Comparison of ENCODE assay signal across 25 mouse cellular contexts in genomic region chr14:14951808-14952207, GRCm38 (mm10).
DNase-seq lines count a peak whose midpoint lies in the region; ATAC-seq lines count a peak whose summit lies in the region.
"Had no signal": no experiment of that assay in that cellular context is flagged by ENCODE, and none has a peak within 500 bp of the region (broad histone marks: within the 10 kb centered on the region; RNA-seq: fewer than 3 reads in every experiment).

No protein-coding gene starts in this region.

- no peaks in the 10 kb centered on the region for H3K9me3 ChIP-seq in forebrain, embryonic 14.5 days (replicated peaks; ENCODE audit: control insufficient read depth, low read length)
- H3K9me3 ChIP-seq in forebrain, embryonic 10.5 days: no peaks in the 10 kb centered on the region
- no peaks in the 10 kb centered on the region for H3K9me3 ChIP-seq in neural tube, embryonic 13.5 days
- no peaks in the 10 kb centered on the region for H3K9me3 ChIP-seq in neural tube, embryonic 14.5 days (ENCODE audit: control insufficient read depth, low read length)
- H3K9me3 ChIP-seq: embryonic facial prominence, embryonic 12.5 days; embryonic facial prominence, embryonic 15.5 days; G1E; hindbrain, embryonic 12.5 days; hindbrain, embryonic 15.5 days had no signal

- 0 out of 2 replicates have a peak, but pooled peaks cover 4% of the 10 kb centered on the region for H3K4me1 ChIP-seq in forebrain, embryonic 14.5 days (ENCODE audit: control insufficient read depth, insufficient read depth, low read length)
- peaks cover 14% of the 10 kb centered on the region for H3K4me1 ChIP-seq in forebrain, embryonic 10.5 days
- H3K4me1 ChIP-seq in neural tube, embryonic 13.5 days (replicated peaks): peaks cover 5% of the 10 kb centered on the region; the same call in 1 of the 2 replicates
- H3K4me1 ChIP-seq in neural tube, embryonic 14.5 days (ENCODE audit: control insufficient read depth, insufficient read depth, low read length): no peaks in the 10 kb centered on the region
- H3K4me1 ChIP-seq: embryonic facial prominence, embryonic 12.5 days; embryonic facial prominence, embryonic 15.5 days; hindbrain, embryonic 12.5 days; hindbrain, embryonic 15.5 days had no signal

- peak; percentile 24 for DNase-seq in forebrain, embryonic 14.5 days (ENCODE audit: low spot score)
- DNase-seq in forebrain, embryonic 10.5 days (ENCODE audit: extremely low spot score, low spot score): no peak
- no peak for DNase-seq in neural tube, embryonic 10.5 days (ENCODE audit: extremely low spot score, low spot score)
- no peak for DNase-seq in urinary bladder, adult 18-20 months (ENCODE audit: low spot score in 2 of 2)
- DNase-seq in heart, adult 9 months (ENCODE audit: low spot score in 2 of 2): no peak
- DNase-seq: adrenal gland, postnatal 10 days; adrenal gland, postnatal 36 days; B cell, adult 2 months; cerebellum, adult 11 months; cerebellum, adult 2 months; cerebellum, adult 9-11 months; cerebellum, postnatal 25 days; gastrocnemius, postnatal 10 days; gastrocnemius, postnatal 36 days; heart, adult 2 months had no signal

- H3K4me2 ChIP-seq in forebrain, embryonic 14.5 days (ENCODE audit: low read length): no peak overlapping the region
- H3K4me2 ChIP-seq in neural tube, embryonic 13.5 days: no peak overlapping the region
- H3K4me2 ChIP-seq in neural tube, embryonic 14.5 days (ENCODE audit: low read depth, low read length): no peak overlapping the region
- H3K4me2 ChIP-seq: embryonic facial prominence, embryonic 12.5 days; embryonic facial prominence, embryonic 15.5 days; heart, embryonic 11.5 days; hindbrain, embryonic 12.5 days; hindbrain, embryonic 15.5 days had no signal

- 73% methylated on average over 1 of the region's 1 CpGs for WGBS in forebrain, embryonic 14.5 days
- WGBS in forebrain, embryonic 10.5 days: 73% methylated on average over 1 of the region's 1 CpGs
- WGBS in neural tube, embryonic 13.5 days: 69% methylated on average over 1 of the region's 1 CpGs
- WGBS in neural tube, embryonic 14.5 days: 50% methylated on average over 1 of the region's 1 CpGs

- no peak for ATAC-seq in forebrain, embryonic 14.5 days
- ATAC-seq in neural tube, embryonic 13.5 days (ENCODE audit: low read depth): 0 out of 2 replicates have a peak, but pooled peaks have one; percentile 29
- peak; percentile 50; the same call in 1 of the 2 replicates for ATAC-seq in neural tube, embryonic 14.5 days (ENCODE audit: low read depth)
- ATAC-seq: Patski had no signal

- H3K4me3 ChIP-seq in forebrain, embryonic 14.5 days (ENCODE audit: low read depth, low read length): no peak overlapping the region
- H3K4me3 ChIP-seq in forebrain, embryonic 10.5 days: no peak overlapping the region
- no peak overlapping the region for H3K4me3 ChIP-seq in neural tube, embryonic 13.5 days
- H3K4me3 ChIP-seq in neural tube, embryonic 14.5 days (ENCODE audit: low read depth, low read length): no peak overlapping the region
- H3K4me3 ChIP-seq: embryonic facial prominence, embryonic 12.5 days; embryonic facial prominence, embryonic 15.5 days; heart, adult 2 months; hindbrain, embryonic 12.5 days; hindbrain, embryonic 15.5 days had no signal

- H3K9ac ChIP-seq in forebrain, embryonic 14.5 days (ENCODE audit: low read length): no peak overlapping the region
- no peak overlapping the region for H3K9ac ChIP-seq in neural tube, embryonic 13.5 days
- no peak overlapping the region for H3K9ac ChIP-seq in neural tube, embryonic 14.5 days (replicated peaks; ENCODE audit: low read depth, low read length)
- H3K9ac ChIP-seq: embryonic facial prominence, embryonic 12.5 days; embryonic facial prominence, embryonic 15.5 days; hindbrain, embryonic 12.5 days; hindbrain, embryonic 15.5 days had no signal

- no peak overlapping the region for H3K27ac ChIP-seq in forebrain, embryonic 14.5 days (ENCODE audit: low read depth, low read length)
- H3K27ac ChIP-seq in forebrain, embryonic 10.5 days: no peak overlapping the region
- H3K27ac ChIP-seq in neural tube, embryonic 13.5 days (replicated peaks): no peak overlapping the region; the same call in 1 of the 2 replicates
- no peak overlapping the region for H3K27ac ChIP-seq in neural tube, embryonic 14.5 days (ENCODE audit: low read depth, low read length)
- H3K27ac ChIP-seq: embryonic facial prominence, embryonic 12.5 days; embryonic facial prominence, embryonic 15.5 days; heart, adult 2 months; hindbrain, embryonic 12.5 days; hindbrain, embryonic 15.5 days had no signal

- H3K27me3 ChIP-seq in forebrain, embryonic 14.5 days (replicated peaks; ENCODE audit: control insufficient read depth, insufficient read depth, low read length): no peaks in the 10 kb centered on the region
- no peaks in the 10 kb centered on the region for H3K27me3 ChIP-seq in forebrain, embryonic 10.5 days (ENCODE audit: poor library complexity, severe bottlenecking)
- H3K27me3 ChIP-seq in neural tube, embryonic 13.5 days: no peaks in the 10 kb centered on the region
- no peaks in the 10 kb centered on the region for H3K27me3 ChIP-seq in neural tube, embryonic 14.5 days (ENCODE audit: control insufficient read depth, insufficient read depth, low read length)
- H3K27me3 ChIP-seq: CH12.LX; embryonic facial prominence, embryonic 12.5 days; embryonic facial prominence, embryonic 15.5 days; hindbrain, embryonic 12.5 days; hindbrain, embryonic 15.5 days; Patski had no signal

- H3K36me3 ChIP-seq in forebrain, embryonic 14.5 days (ENCODE audit: control insufficient read depth, insufficient read depth, low read length): no peaks in the 10 kb centered on the region
- H3K36me3 ChIP-seq in forebrain, embryonic 10.5 days (replicated peaks): no peaks in the 10 kb centered on the region
- H3K36me3 ChIP-seq in neural tube, embryonic 13.5 days: no peaks in the 10 kb centered on the region
- H3K36me3 ChIP-seq in neural tube, embryonic 14.5 days (ENCODE audit: control insufficient read depth, insufficient read depth, low read length): no peaks in the 10 kb centered on the region
- H3K36me3 ChIP-seq: embryonic facial prominence, embryonic 12.5 days; embryonic facial prominence, embryonic 15.5 days; G1E; hindbrain, embryonic 12.5 days; hindbrain, embryonic 15.5 days had no signal
